In genomic region chr13:37248741-37249140, GRCm38 (mm10) we compare ENCODE assay signal across 21 mouse cellular contexts.
"Had no signal": no experiment of that assay in that cellular context is flagged by ENCODE, and none has a peak within 500 bp of the region (broad histone marks: within the 10 kb centered on the region; RNA-seq: fewer than 3 reads in every experiment).

No protein-coding gene starts in this region.

- H3K36me3 ChIP-seq: heart, embryonic 10.5 days; heart, embryonic 12.5 days; hindbrain, embryonic 10.5 days; hindbrain, embryonic 12.5 days; intestine, embryonic 15.5 days; limb, embryonic 10.5 days; limb, embryonic 12.5 days had no signal

- H3K9me3 ChIP-seq: heart, embryonic 10.5 days; heart, embryonic 12.5 days; hindbrain, embryonic 10.5 days; hindbrain, embryonic 12.5 days; intestine, embryonic 15.5 days; limb, embryonic 10.5 days; limb, embryonic 12.5 days had no signal

- H3K4me3 ChIP-seq: gastrocnemius, adult 2 months; heart, embryonic 10.5 days; heart, embryonic 12.5 days; hindbrain, embryonic 10.5 days; hindbrain, embryonic 12.5 days; intestine, embryonic 15.5 days; layer of hippocampus, adult 2 months; limb, embryonic 10.5 days; limb, embryonic 12.5 days had no signal

- H3K27me3 ChIP-seq: heart, embryonic 12.5 days; hindbrain, embryonic 12.5 days; intestine, embryonic 15.5 days; limb, embryonic 12.5 days had no signal

- H3K4me2 ChIP-seq: heart, embryonic 12.5 days; hindbrain, embryonic 12.5 days; hindbrain, embryonic 14.5 days; intestine, embryonic 15.5 days; limb, embryonic 12.5 days; liver, embryonic 11.5 days had no signal

- H3K9ac ChIP-seq: heart, embryonic 12.5 days; hindbrain, embryonic 12.5 days; hindbrain, embryonic 14.5 days; intestine, embryonic 15.5 days; limb, embryonic 12.5 days had no signal

- H3K27ac ChIP-seq: gastrocnemius, adult 2 months; heart, embryonic 10.5 days; hindbrain, embryonic 10.5 days; hindbrain, embryonic 12.5 days; hindbrain, embryonic 14.5 days; intestine, embryonic 15.5 days; limb, embryonic 10.5 days; limb, embryonic 12.5 days had no signal

- H3K4me1 ChIP-seq: heart, embryonic 10.5 days; heart, embryonic 12.5 days; hindbrain, embryonic 10.5 days; hindbrain, embryonic 12.5 days; intestine, embryonic 15.5 days had no signal

- DNase-seq: gastrocnemius, adult 2 months; gastrocnemius, postnatal 10 days; gastrocnemius, postnatal 25 days; heart, postnatal 4 days; kidney, adult 18-20 months; kidney, adult 8-10 months; kidney, postnatal 10 days; kidney, postnatal 25 days; kidney, postnatal 4 days; layer of hippocampus, postnatal 36 days; liver had no signal
